ENCODE assay signal across 26 mouse cellular contexts in the genomic region with DNA sequence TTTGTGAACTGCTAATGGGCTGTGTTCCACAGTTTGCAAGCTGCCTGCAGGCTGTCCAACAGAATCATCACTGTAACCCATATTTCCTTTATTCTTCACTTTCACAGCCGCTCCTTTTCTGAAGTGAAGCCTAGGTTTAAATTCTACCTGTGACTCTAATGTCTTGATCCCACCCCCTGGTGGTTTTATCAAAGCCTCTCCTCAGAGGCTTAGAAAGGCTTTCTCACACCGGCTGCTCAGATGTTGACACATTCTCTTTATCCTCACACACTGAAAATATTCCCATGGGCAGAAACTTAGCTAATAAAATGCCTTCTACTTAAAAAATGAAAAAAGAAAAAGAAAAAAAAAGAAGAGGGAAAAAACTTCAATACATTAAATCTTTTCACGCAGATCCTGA.
DNase-seq lines count a peak whose midpoint lies in the region; ATAC-seq and TF ChIP-seq lines count a peak whose summit lies in the region.
"Had no signal": no experiment of that assay in that cellular context is flagged by ENCODE, and none has a peak within 500 bp of the region (broad histone marks: within the 10 kb centered on the region; RNA-seq: fewer than 3 reads in every experiment).

No protein-coding gene starts in this region.

- no peak overlapping the region for H3K4me2 ChIP-seq in embryonic facial prominence, embryonic 14.5 days (ENCODE audit: low read depth, low read length)
- no peak overlapping the region for H3K4me2 ChIP-seq in midbrain, embryonic 16.5 days (ENCODE audit: low read length)
- H3K4me2 ChIP-seq in midbrain, embryonic 13.5 days (replicated peaks) = no peak overlapping the region
- H3K4me2 ChIP-seq: embryonic facial prominence, embryonic 13.5 days; forebrain, embryonic 12.5 days; heart, embryonic 12.5 days; heart, embryonic 15.5 days; hindbrain, embryonic 13.5 days had no signal

- no peaks in the 10 kb centered on the region for H3K4me1 ChIP-seq in embryonic facial prominence, embryonic 14.5 days (ENCODE audit: control insufficient read depth, insufficient read depth, low read length)
- no peaks in the 10 kb centered on the region for H3K4me1 ChIP-seq in embryonic facial prominence, embryonic 10.5 days
- peaks cover 2% of the 10 kb centered on the region for H3K4me1 ChIP-seq in midbrain, embryonic 16.5 days (ENCODE audit: control insufficient read depth, insufficient read depth, low read length)
- H3K4me1 ChIP-seq in midbrain, embryonic 13.5 days (replicated peaks) = no peaks in the 10 kb centered on the region; the same call in 1 of the 2 replicates
- H3K4me1 ChIP-seq: embryonic facial prominence, embryonic 13.5 days; forebrain, embryonic 12.5 days; heart, embryonic 12.5 days; heart, embryonic 15.5 days; hindbrain, embryonic 10.5 days; hindbrain, embryonic 13.5 days had no signal

- no peaks in the 10 kb centered on the region for H3K27me3 ChIP-seq in embryonic facial prominence, embryonic 14.5 days (replicated peaks; ENCODE audit: control insufficient read depth, insufficient read depth, low read length)
- no peaks in the 10 kb centered on the region for H3K27me3 ChIP-seq in embryonic facial prominence, embryonic 10.5 days (replicated peaks; ENCODE audit: low read depth, poor library complexity, severe bottlenecking)
- no peaks in the 10 kb centered on the region for H3K27me3 ChIP-seq in midbrain, embryonic 16.5 days (ENCODE audit: control insufficient read depth, insufficient read depth, low read depth, low read length)
- H3K27me3 ChIP-seq in midbrain, embryonic 13.5 days = no peaks in the 10 kb centered on the region
- H3K27me3 ChIP-seq: embryonic facial prominence, embryonic 13.5 days; forebrain, embryonic 12.5 days; heart, embryonic 12.5 days; heart, embryonic 15.5 days; hindbrain, embryonic 13.5 days had no signal

- H3K27ac ChIP-seq in embryonic facial prominence, embryonic 14.5 days (replicated peaks; ENCODE audit: low read depth, low read length) = no peak overlapping the region
- H3K27ac ChIP-seq in embryonic facial prominence, embryonic 10.5 days (replicated peaks) = no peak overlapping the region
- peak overlapping the region; percentile 40; the same call in 1 of the 2 replicates for H3K27ac ChIP-seq in layer of hippocampus, adult 2 months
- no peak overlapping the region for H3K27ac ChIP-seq in midbrain, embryonic 16.5 days (ENCODE audit: low read length)
- H3K27ac ChIP-seq in midbrain, embryonic 13.5 days = no peak overlapping the region
- H3K27ac ChIP-seq: embryonic facial prominence, embryonic 13.5 days; forebrain, embryonic 12.5 days; heart, embryonic 15.5 days; hindbrain, embryonic 10.5 days; hindbrain, embryonic 13.5 days had no signal

- no peak overlapping the region for H3K9ac ChIP-seq in embryonic facial prominence, embryonic 14.5 days (ENCODE audit: low read depth, low read length)
- no peak overlapping the region for H3K9ac ChIP-seq in midbrain, embryonic 16.5 days (ENCODE audit: low read depth, low read length)
- no peak overlapping the region for H3K9ac ChIP-seq in midbrain, embryonic 13.5 days (replicated peaks)
- H3K9ac ChIP-seq: embryonic facial prominence, embryonic 13.5 days; forebrain, embryonic 12.5 days; forebrain, postnatal 0 days; heart, embryonic 12.5 days; heart, embryonic 15.5 days; hindbrain, embryonic 13.5 days had no signal

- ATAC-seq in embryonic facial prominence, embryonic 14.5 days (ENCODE audit: low read depth) = no peak
- peak; percentile 73; the same call in 1 of the 2 replicates for ATAC-seq in midbrain, embryonic 16.5 days
- ATAC-seq in midbrain, embryonic 13.5 days = no peak
- ATAC-seq: activated CD4-positive, CD25-positive, alpha-beta regulatory T cell, adult 4 months; forebrain, postnatal 0 days; hindbrain, embryonic 16.5 days had no signal

- peak; percentile 7 for DNase-seq in embryonic facial prominence, embryonic 14.5 days (ENCODE audit: low spot score)
- no peak for DNase-seq in embryonic facial prominence, embryonic 10.5 days (ENCODE audit: low spot score)
- DNase-seq in layer of hippocampus, adult 2 months (ENCODE audit: low spot score in 2 of 2) = no peak
- DNase-seq in layer of hippocampus, adult 11-12 months (ENCODE audit: low spot score) = no peak
- DNase-seq in left cerebral cortex, adult 8-10 months (ENCODE audit: low spot score in 2 of 2) = no peak
- DNase-seq: adrenal gland, adult 8-10 months; adrenal gland, postnatal 25 days; cerebellum, adult 11 months; cerebellum, adult 2 months; cerebellum, adult 9-11 months; cerebellum, postnatal 25 days; forebrain, postnatal 0 days; gastrocnemius, postnatal 25 days; heart, adult 18-20 months; heart, postnatal 10 days; heart, postnatal 36 days had no signal

- no peaks in the 10 kb centered on the region for H3K9me3 ChIP-seq in embryonic facial prominence, embryonic 14.5 days (ENCODE audit: control insufficient read depth, low read length)
- no peaks in the 10 kb centered on the region for H3K9me3 ChIP-seq in embryonic facial prominence, embryonic 10.5 days
- no peaks in the 10 kb centered on the region for H3K9me3 ChIP-seq in midbrain, embryonic 16.5 days (replicated peaks; ENCODE audit: control insufficient read depth, low read length, poor library complexity, severe bottlenecking)
- no peaks in the 10 kb centered on the region for H3K9me3 ChIP-seq in midbrain, embryonic 13.5 days
- H3K9me3 ChIP-seq: embryonic facial prominence, embryonic 13.5 days; forebrain, embryonic 12.5 days; heart, embryonic 12.5 days; heart, embryonic 15.5 days; hindbrain, embryonic 10.5 days; hindbrain, embryonic 13.5 days had no signal

- WGBS in embryonic facial prominence, embryonic 14.5 days = 36% methylated on average over 3 of the region's 3 CpGs
- 53% methylated on average over 3 of the region's 3 CpGs for WGBS in embryonic facial prominence, embryonic 10.5 days
- 26% methylated on average over 3 of the region's 3 CpGs for WGBS in midbrain, embryonic 16.5 days
- 33% methylated on average over 3 of the region's 3 CpGs for WGBS in midbrain, embryonic 13.5 days

- H3K36me3 ChIP-seq in embryonic facial prominence, embryonic 14.5 days (ENCODE audit: control insufficient read depth, insufficient read depth, low read length) = no peaks in the 10 kb centered on the region
- no peaks in the 10 kb centered on the region for H3K36me3 ChIP-seq in embryonic facial prominence, embryonic 10.5 days (replicated peaks)
- H3K36me3 ChIP-seq in midbrain, embryonic 16.5 days (ENCODE audit: control insufficient read depth, insufficient read depth, low read length) = no peaks in the 10 kb centered on the region
- H3K36me3 ChIP-seq in midbrain, embryonic 13.5 days = no peaks in the 10 kb centered on the region
- H3K36me3 ChIP-seq: embryonic facial prominence, embryonic 13.5 days; forebrain, embryonic 12.5 days; heart, embryonic 12.5 days; heart, embryonic 15.5 days; hindbrain, embryonic 10.5 days; hindbrain, embryonic 13.5 days had no signal

- H3K4me3 ChIP-seq in embryonic facial prominence, embryonic 14.5 days (ENCODE audit: low read depth, low read length) = no peak overlapping the region
- no peak overlapping the region for H3K4me3 ChIP-seq in embryonic facial prominence, embryonic 10.5 days
- no peak overlapping the region for H3K4me3 ChIP-seq in layer of hippocampus, adult 2 months
- no peak overlapping the region for H3K4me3 ChIP-seq in midbrain, embryonic 16.5 days (ENCODE audit: low read depth, low read length)
- H3K4me3 ChIP-seq in midbrain, embryonic 13.5 days (replicated peaks) = no peak overlapping the region
- H3K4me3 ChIP-seq: embryonic facial prominence, embryonic 13.5 days; forebrain, embryonic 12.5 days; heart, embryonic 12.5 days; heart, embryonic 15.5 days; hindbrain, embryonic 10.5 days; hindbrain, embryonic 13.5 days had no signal

- TF ChIP-seq CTCF in layer of hippocampus, adult 2 months (conservative IDR thresholded peaks at IDR 0.05) = no peak; the same call in 1 of the 2 replicates
